Mouse (Mus musculus): Measurements from ENCODE around the gene Trpd52l3.
"Not testable (repeated sequence)": the region's sequence is repeated elsewhere in the genome, so short reads cannot be mapped to it uniquely, and the experiment has no call there.

Gene Trpd52l3

GRCm38 (mm10) chr19:30003621-30004020 is at the start of gene Trpd52l3:
Trpd52l3 (plus strand) TSS chr19:30003790.
- DNase-seq (ENCODE audit: low read depth) = no peak

- no peak for DNase-seq (ENCODE audit: low read depth)
Observed at GRCm38 (mm10) chr19:29953833-29954232, 49.8 kb upstream of the Trpd52l3 start.

- DNase-seq (ENCODE audit: low read depth) = no peak
Observed at GRCm38 (mm10) chr19:29955454-29955853, 48.1 kb upstream of the Trpd52l3 start.

GRCm38 (mm10) chr19:29960906-29961305 is 42.7 kb upstream of the Trpd52l3 start:
- no peak for DNase-seq (ENCODE audit: low read depth)

- no peak for DNase-seq (ENCODE audit: low read depth)
Observed at GRCm38 (mm10) chr19:29961842-29962241, 41.7 kb upstream of the Trpd52l3 start.

- DNase-seq (ENCODE audit: low read depth) = no peak
Observed at GRCm38 (mm10) chr19:29963598-29964092, 39.9 kb upstream of the Trpd52l3 start.

GRCm38 (mm10) chr19:29967960-29968359 is 35.6 kb upstream of the Trpd52l3 start:
- no peak for DNase-seq (ENCODE audit: low read depth)

GRCm38 (mm10) chr19:29973396-29973795 is 30.2 kb upstream of the Trpd52l3 start:
- DNase-seq (ENCODE audit: low read depth) = no peak

- peak; percentile 12 for DNase-seq (ENCODE audit: low read depth)
Observed at GRCm38 (mm10) chr19:29978847-29979246, 24.7 kb upstream of the Trpd52l3 start.

- DNase-seq (ENCODE audit: low read depth) = no peak
Observed at GRCm38 (mm10) chr19:29979452-29980089, 24.0 kb upstream of the Trpd52l3 start.

- DNase-seq (ENCODE audit: low read depth) = no peak
Observed at GRCm38 (mm10) chr19:29984208-29985005, 19.2 kb upstream of the Trpd52l3 start.

GRCm38 (mm10) chr19:29986464-29987091 is 17.0 kb upstream of the Trpd52l3 start:
- no peak for DNase-seq (ENCODE audit: low read depth)

- DNase-seq (ENCODE audit: low read depth) = no peak
Observed at GRCm38 (mm10) chr19:30000406-30001365, 2.9 kb upstream of the Trpd52l3 start.

- no peak for DNase-seq (ENCODE audit: low read depth)
Observed at GRCm38 (mm10) chr19:30001550-30001949, 2.0 kb upstream of the Trpd52l3 start.

GRCm38 (mm10) chr19:30006371-30006770 is 2.8 kb downstream of the Trpd52l3 start:
- no peak for DNase-seq (ENCODE audit: low read depth)

- DNase-seq (ENCODE audit: low read depth) = no peak
Observed at GRCm38 (mm10) chr19:30010520-30011296, 7.1 kb downstream of the Trpd52l3 start.

GRCm38 (mm10) chr19:30014331-30014730 is 10.7 kb downstream of the Trpd52l3 start:
- DNase-seq (ENCODE audit: low read depth) = no peak

- no peak for DNase-seq (ENCODE audit: low read depth)
Observed at GRCm38 (mm10) chr19:30016156-30016555, 12.6 kb downstream of the Trpd52l3 start.

- DNase-seq (ENCODE audit: low read depth) = not testable (repeated sequence)
Observed at GRCm38 (mm10) chr19:30023419-30023818, 19.8 kb downstream of the Trpd52l3 start.

- no peak for DNase-seq (ENCODE audit: low read depth)
Observed at GRCm38 (mm10) chr19:30029002-30029710, 25.6 kb downstream of the Trpd52l3 start.

All from c-Kit-positive CD71-negative TER-119-negative erythroid progenitor cells, embryonic 14.5 days (primary cell).